Mouse (Mus musculus): ENCODE measurements around the gene P2rx7. TPM values are rescaled to one million over a fixed set of nuclear protein-coding genes. Genes with fewer than 3 reads are reported as not detected.

Gene P2rx7
- polyA plus RNA-seq, 1 experiment from 2014 or later = 1.2 TPM

Small RNA genes lying within 50 kb of the gene (microRNA-seq; reads per million reads assigned to microRNA genes)
- gene Mir8115 = not detected

Other genes with a start within 250 kb of the P2rx7 start
- 23.3 and 23.9 TPM in 2 replicates for gene Anapc7, start 222.2 kb upstream of the P2rx7 start, polyA plus RNA-seq (2016; fragmentation: Nextera tagmentation; extraction: Ambion mirVana)
- gene Atp2a2, start 141.7 kb upstream of the P2rx7 start, polyA plus RNA-seq (2016; fragmentation: Nextera tagmentation; extraction: Ambion mirVana) = 44.2 and 45.7 TPM in 2 replicates
- 4.6 and 7.0 TPM in 2 replicates for gene Ift81, start 29.4 kb upstream of the P2rx7 start, polyA plus RNA-seq (2016; fragmentation: Nextera tagmentation; extraction: Ambion mirVana)
- gene P2rx4, start 63.6 kb downstream of the P2rx7 start, polyA plus RNA-seq (2016; fragmentation: Nextera tagmentation; extraction: Ambion mirVana) = 25.6 and 27.1 TPM in 2 replicates
- 14.5 and 16.7 TPM in 2 replicates for gene Camkk2, start 135.5 kb downstream of the P2rx7 start, polyA plus RNA-seq (2016; fragmentation: Nextera tagmentation; extraction: Ambion mirVana)
- 330 and 342 TPM in 2 replicates for gene Anapc5, start 177.4 kb downstream of the P2rx7 start, polyA plus RNA-seq (2016; fragmentation: Nextera tagmentation; extraction: Ambion mirVana)
- 14.4 and 14.9 TPM in 2 replicates for gene Rnf34, start 206.1 kb downstream of the P2rx7 start, polyA plus RNA-seq (2016; fragmentation: Nextera tagmentation; extraction: Ambion mirVana)

Measured in liver, embryonic 12.5 days (tissue).